Mouse (Mus musculus): ENCODE data around the gene Zfp853.

- TF ChIP-seq CTCF (IDR thresholded peaks at IDR 0.05; ENCODE audit: borderline replicate concordance, control insufficient read depth, extremely low read depth, insufficient read depth, low read length, poor library complexity), result no peak
- TF ChIP-seq POLR2A (IDR thresholded peaks at IDR 0.05; ENCODE audit: control insufficient read depth, extremely low read depth, insufficient read depth, low read length, poor library complexity), result no peak
Measured at GRCm38 (mm10) chr5:143314183-143314729, 20.8 kb upstream of the Zfp853 start.

Measured in thymus, adult 2 months (tissue).